Mouse (Mus musculus): Measurements from ENCODE around the gene Ulk4.

Ulk4 gene

GRCm38 (mm10) chr9:121020360-121020759 is 256.6 kb downstream of the Ulk4 start:
- no peak for DNase-seq (ENCODE audit: low read depth, low spot score)

GRCm38 (mm10) chr9:121019932-121020331 is 257.1 kb downstream of the Ulk4 start:
- DNase-seq (ENCODE audit: low read depth, low spot score): no peak

GRCm38 (mm10) chr9:121018524-121019315 is 258.3 kb downstream of the Ulk4 start:
- no peak for DNase-seq (ENCODE audit: low read depth, low spot score)

GRCm38 (mm10) chr9:121015810-121016502 is 261.0 kb downstream of the Ulk4 start:
- no peak for DNase-seq (ENCODE audit: low read depth, low spot score)

- no peak for DNase-seq (ENCODE audit: low read depth, low spot score)
These were observed 265.5 kb downstream of the Ulk4 start for GRCm38 (mm10) chr9:121011540-121011939.

- no peak for DNase-seq (ENCODE audit: low read depth, low spot score)
These were observed 266.5 kb downstream of the Ulk4 start for GRCm38 (mm10) chr9:121010544-121010943.

GRCm38 (mm10) chr9:121005961-121006360 is 271.0 kb downstream of the Ulk4 start:
- DNase-seq (ENCODE audit: low read depth, low spot score): no peak

- no peak for DNase-seq (ENCODE audit: low read depth, low spot score)
These were observed 275.1 kb downstream of the Ulk4 start for GRCm38 (mm10) chr9:121001681-121002540.

- no peak for DNase-seq (ENCODE audit: low read depth, low spot score)
These were observed 276.2 kb downstream of the Ulk4 start for GRCm38 (mm10) chr9:121000641-121001320.

- DNase-seq (ENCODE audit: low read depth, low spot score): no peak
These were observed 278.3 kb downstream of the Ulk4 start for GRCm38 (mm10) chr9:120998696-120999095.

GRCm38 (mm10) chr9:120994223-120995155 is 282.5 kb downstream of the Ulk4 start:
- no peak for DNase-seq (ENCODE audit: low read depth, low spot score)

- DNase-seq (ENCODE audit: low read depth, low spot score): no peak
These were observed 284.0 kb downstream of the Ulk4 start for GRCm38 (mm10) chr9:120993004-120993403.

GRCm38 (mm10) chr9:120991801-120992200 is 285.2 kb downstream of the Ulk4 start:
- no peak for DNase-seq (ENCODE audit: low read depth, low spot score)

GRCm38 (mm10) chr9:120989806-120990700 is 286.9 kb downstream of the Ulk4 start:
- no peak for DNase-seq (ENCODE audit: low read depth, low spot score)

- DNase-seq (ENCODE audit: low read depth, low spot score): no peak
These were observed 288.9 kb downstream of the Ulk4 start for GRCm38 (mm10) chr9:120988088-120988487.

- no peak for DNase-seq (ENCODE audit: low read depth, low spot score)
These were observed 290.0 kb downstream of the Ulk4 start for GRCm38 (mm10) chr9:120986994-120987393.

GRCm38 (mm10) chr9:120986255-120986654 is 290.7 kb downstream of the Ulk4 start:
- DNase-seq (ENCODE audit: low read depth, low spot score): no peak

- DNase-seq (ENCODE audit: low read depth, low spot score): no peak
These were observed 291.5 kb downstream of the Ulk4 start for GRCm38 (mm10) chr9:120985524-120985923.

- DNase-seq (ENCODE audit: low read depth, low spot score): no peak
These were observed 292.0 kb downstream of the Ulk4 start for GRCm38 (mm10) chr9:120985009-120985408.

All from mesoderm, embryonic 11.5 days (tissue).